Mouse (Mus musculus): Measurements from ENCODE around the gene Arhgef26. TPM values are rescaled to one million over a fixed set of nuclear protein-coding genes. Genes with fewer than 3 reads are reported as not detected.

Arhgef26 gene
- polyA plus RNA-seq, 1 experiment from 2014 or later, result 13.0 TPM

- ATAC-seq, result peak; percentile 81
- H3K36me3 ChIP-seq (ENCODE audit: control insufficient read depth, insufficient read depth), result peaks cover 21% of the 10 kb centered on the region
- H3K4me2 ChIP-seq (replicated peaks; ENCODE audit: low read depth), result no peak overlapping the region
- 0 out of 2 replicates have a peak, but pooled peaks cover 6% of the 10 kb centered on the region for H3K4me1 ChIP-seq (replicated peaks; ENCODE audit: control insufficient read depth, insufficient read depth, low read length)
- H3K27me3 ChIP-seq (replicated peaks; ENCODE audit: control insufficient read depth, insufficient read depth, low read length), result no peaks in the 10 kb centered on the region
- H3K9me3 ChIP-seq (ENCODE audit: control insufficient read depth), result no peaks in the 10 kb centered on the region
- H3K27ac ChIP-seq (ENCODE audit: low read depth, low read length), result no peak overlapping the region
- 26% methylated on average over 6 of the region's 6 CpGs for WGBS
- H3K9ac ChIP-seq (ENCODE audit: low read depth, low read length), result no peak overlapping the region
- no peak overlapping the region for H3K4me3 ChIP-seq (ENCODE audit: low read depth, low read length)
- peak; percentile 90 for TF ChIP-seq CTCF (IDR thresholded peaks at IDR 0.05; ENCODE audit: low read depth)
These were observed 120.3 kb downstream of the Arhgef26 start for GRCm38 (mm10) chr3:62458284-62459013.

GRCm38 (mm10) chr3:62459483-62459882 lies 121.3 kb downstream of the Arhgef26 start:
- no peak overlapping the region for H3K4me2 ChIP-seq (replicated peaks; ENCODE audit: low read depth)
- 0 out of 2 replicates have a peak, but pooled peaks cover 6% of the 10 kb centered on the region for H3K4me1 ChIP-seq (replicated peaks; ENCODE audit: control insufficient read depth, insufficient read depth, low read length)
- no peak overlapping the region for H3K4me3 ChIP-seq (ENCODE audit: low read depth, low read length)
- peaks cover 25% of the 10 kb centered on the region for H3K36me3 ChIP-seq (ENCODE audit: control insufficient read depth, insufficient read depth)
- 66% methylated on average over 6 of the region's 6 CpGs for WGBS
- no peak for TF ChIP-seq CTCF (IDR thresholded peaks at IDR 0.05; ENCODE audit: low read depth)
- H3K9ac ChIP-seq (ENCODE audit: low read depth, low read length), result no peak overlapping the region
- ATAC-seq, result no peak
- H3K9me3 ChIP-seq (ENCODE audit: control insufficient read depth), result no peaks in the 10 kb centered on the region
- no peak overlapping the region for H3K27ac ChIP-seq (ENCODE audit: low read depth, low read length)
- no peaks in the 10 kb centered on the region for H3K27me3 ChIP-seq (replicated peaks; ENCODE audit: control insufficient read depth, insufficient read depth, low read length)

GRCm38 (mm10) chr3:62464276-62464675 lies 126.1 kb downstream of the Arhgef26 start:
- Histone ChIP-seq H3K4me2 (replicated peaks; ENCODE audit: low read depth) (no peak overlapping the region), H3K27ac (ENCODE audit: low read depth, low read length) (no peak overlapping the region; the same call in 1 of the 2 replicates), H3K27me3 (replicated peaks; ENCODE audit: control insufficient read depth, insufficient read depth, low read length) (no peaks in the 10 kb centered on the region), H3K4me1 (replicated peaks; ENCODE audit: control insufficient read depth, insufficient read depth, low read length) (no peaks in the 10 kb centered on the region), H3K4me3 (ENCODE audit: low read depth, low read length) (no peak overlapping the region), H3K9ac (ENCODE audit: low read depth, low read length) (no peak overlapping the region), H3K36me3 (ENCODE audit: control insufficient read depth, insufficient read depth) (peaks cover 50% of the 10 kb centered on the region), H3K9me3 (ENCODE audit: control insufficient read depth) (no peaks in the 10 kb centered on the region)
- WGBS, result 50% methylated on average over 3 of the region's 3 CpGs
- ATAC-seq, result peak; percentile 38; the same call in 1 of the 2 replicates
- TF ChIP-seq CTCF (IDR thresholded peaks at IDR 0.05; ENCODE audit: low read depth), result no peak

GRCm38 (mm10) chr3:62470179-62470578 lies 132.0 kb downstream of the Arhgef26 start:
- TF ChIP-seq CTCF (IDR thresholded peaks at IDR 0.05; ENCODE audit: low read depth), result peak; percentile 42
- Histone ChIP-seq H3K36me3 (ENCODE audit: control insufficient read depth, insufficient read depth) (peaks cover 59% of the 10 kb centered on the region), H3K4me1 (replicated peaks; ENCODE audit: control insufficient read depth, insufficient read depth, low read length) (no peaks in the 10 kb centered on the region), H3K4me3 (ENCODE audit: low read depth, low read length) (no peak overlapping the region), H3K27ac (ENCODE audit: low read depth, low read length) (no peak overlapping the region), H3K9me3 (ENCODE audit: control insufficient read depth) (no peaks in the 10 kb centered on the region), H3K4me2 (replicated peaks; ENCODE audit: low read depth) (no peak overlapping the region), H3K9ac (ENCODE audit: low read depth, low read length) (no peak overlapping the region), H3K27me3 (replicated peaks; ENCODE audit: control insufficient read depth, insufficient read depth, low read length) (no peaks in the 10 kb centered on the region)
- 89% methylated on average over 1 of the region's 1 CpGs for WGBS
- ATAC-seq, result no peak

GRCm38 (mm10) chr3:62484340-62484739 lies 146.2 kb downstream of the Arhgef26 start:
- Histone ChIP-seq H3K4me2 (replicated peaks; ENCODE audit: low read depth) (no peak overlapping the region), H3K36me3 (ENCODE audit: control insufficient read depth, insufficient read depth) (peaks cover 35% of the 10 kb centered on the region), H3K9ac (ENCODE audit: low read depth, low read length) (no peak overlapping the region), H3K4me3 (ENCODE audit: low read depth, low read length) (no peak overlapping the region), H3K4me1 (replicated peaks; ENCODE audit: control insufficient read depth, insufficient read depth, low read length) (no peaks in the 10 kb centered on the region), H3K27me3 (replicated peaks; ENCODE audit: control insufficient read depth, insufficient read depth, low read length) (no peaks in the 10 kb centered on the region), H3K9me3 (ENCODE audit: control insufficient read depth) (no peaks in the 10 kb centered on the region), H3K27ac (ENCODE audit: low read depth, low read length) (no peak overlapping the region)
- 48% methylated on average over 2 of the region's 2 CpGs for WGBS
- TF ChIP-seq CTCF (IDR thresholded peaks at IDR 0.05; ENCODE audit: low read depth), result no peak
- ATAC-seq, result peak; percentile 60

- no peak overlapping the region for H3K4me2 ChIP-seq (replicated peaks; ENCODE audit: low read depth)
- H3K36me3 ChIP-seq (ENCODE audit: control insufficient read depth, insufficient read depth), result peaks cover 38% of the 10 kb centered on the region
- H3K9ac ChIP-seq (ENCODE audit: low read depth, low read length), result no peak overlapping the region
- H3K27ac ChIP-seq (ENCODE audit: low read depth, low read length), result no peak overlapping the region
- H3K9me3 ChIP-seq (ENCODE audit: control insufficient read depth), result no peaks in the 10 kb centered on the region
- TF ChIP-seq CTCF (IDR thresholded peaks at IDR 0.05; ENCODE audit: low read depth), result no peak
- no peak for ATAC-seq
- no peaks in the 10 kb centered on the region for H3K27me3 ChIP-seq (replicated peaks; ENCODE audit: control insufficient read depth, insufficient read depth, low read length)
- H3K4me3 ChIP-seq (ENCODE audit: low read depth, low read length), result no peak overlapping the region
- H3K4me1 ChIP-seq (replicated peaks; ENCODE audit: control insufficient read depth, insufficient read depth, low read length), result no peaks in the 10 kb centered on the region
- WGBS, result 44% methylated on average over 6 of the region's 6 CpGs
These were observed 154.4 kb downstream of the Arhgef26 start for GRCm38 (mm10) chr3:62492568-62492967.

All from intestine, postnatal 0 days (tissue).